Mouse (Mus musculus) right cerebral cortex, adult 2 months (tissue): ENCODE measurements around the gene Gm29776.

Experiments
- DNase-seq, 2 experiments: peaks; one replicate each; pipeline ENCODE4 v3.0.0; 2021 to 2022; ENCODE audit warnings: low spot score in 2 of 2

Gm29776 gene

GRCm38 (mm10) chr14:54698733-54699132, at the start of gene Gm29776:
Gene Gm29776, minus strand, starts transcription at chr14:54698833.
- no peak for DNase-seq

GRCm38 (mm10) chr14:54746038-54746437, 47.4 kb upstream of the Gm29776 start:
- no peak for DNase-seq

- no peak for DNase-seq
These were observed 45.8 kb upstream of the Gm29776 start for GRCm38 (mm10) chr14:54744473-54744872.

- no peak for DNase-seq
These were observed 43.7 kb upstream of the Gm29776 start for GRCm38 (mm10) chr14:54742375-54742774.

- no peak for DNase-seq
These were observed 43.1 kb upstream of the Gm29776 start for GRCm38 (mm10) chr14:54741721-54742120.

GRCm38 (mm10) chr14:54737634-54738033, 39.0 kb upstream of the Gm29776 start:
- DNase-seq: no peak

GRCm38 (mm10) chr14:54736555-54737552, 38.2 kb upstream of the Gm29776 start:
- DNase-seq: peak; percentile 63 to 70

GRCm38 (mm10) chr14:54735221-54735620, 36.6 kb upstream of the Gm29776 start:
- DNase-seq: no peak

GRCm38 (mm10) chr14:54734004-54734403, 35.4 kb upstream of the Gm29776 start:
- DNase-seq: no peak

- no peak for DNase-seq
These were observed 33.6 kb upstream of the Gm29776 start for GRCm38 (mm10) chr14:54732206-54732605.

- peak; percentile 63 to 64 for DNase-seq
These were observed 31.7 kb upstream of the Gm29776 start for GRCm38 (mm10) chr14:54730305-54730704.

GRCm38 (mm10) chr14:54728823-54729653, 30.4 kb upstream of the Gm29776 start:
- peak; percentile 41 to 49 for DNase-seq

- no peak for DNase-seq
These were observed 28.9 kb upstream of the Gm29776 start for GRCm38 (mm10) chr14:54727565-54727964.

GRCm38 (mm10) chr14:54724049-54724448, 25.4 kb upstream of the Gm29776 start:
- DNase-seq: no peak

GRCm38 (mm10) chr14:54721711-54722110, 23.1 kb upstream of the Gm29776 start:
- DNase-seq: no peak

- DNase-seq: no peak
These were observed 22.2 kb upstream of the Gm29776 start for GRCm38 (mm10) chr14:54720654-54721350.

GRCm38 (mm10) chr14:54720041-54720440, 21.4 kb upstream of the Gm29776 start:
- no peak for DNase-seq

GRCm38 (mm10) chr14:54715402-54715801, 16.8 kb upstream of the Gm29776 start:
- DNase-seq: no peak

GRCm38 (mm10) chr14:54714617-54715081, 16.0 kb upstream of the Gm29776 start:
- DNase-seq: peak; percentile 36 to 62

- peak; percentile 86 to 91 for DNase-seq
These were observed 15.5 kb upstream of the Gm29776 start for GRCm38 (mm10) chr14:54714121-54714520.

- DNase-seq: no peak
These were observed 14.2 kb upstream of the Gm29776 start for GRCm38 (mm10) chr14:54712861-54713260.

- no peak for DNase-seq
These were observed 13.4 kb upstream of the Gm29776 start, which contains the start of gene Cebpe for GRCm38 (mm10) chr14:54712074-54712473. Gene Cebpe, minus strand, starts transcription at chr14:54712174.
